Mouse (Mus musculus): Measurements from ENCODE around the gene Prox1. TPM values are rescaled to one million over a fixed set of nuclear protein-coding genes. Genes with fewer than 3 reads are reported as not detected.

Gene Prox1
- total RNA-seq, 1 experiment = 0.18 TPM

DNA sequence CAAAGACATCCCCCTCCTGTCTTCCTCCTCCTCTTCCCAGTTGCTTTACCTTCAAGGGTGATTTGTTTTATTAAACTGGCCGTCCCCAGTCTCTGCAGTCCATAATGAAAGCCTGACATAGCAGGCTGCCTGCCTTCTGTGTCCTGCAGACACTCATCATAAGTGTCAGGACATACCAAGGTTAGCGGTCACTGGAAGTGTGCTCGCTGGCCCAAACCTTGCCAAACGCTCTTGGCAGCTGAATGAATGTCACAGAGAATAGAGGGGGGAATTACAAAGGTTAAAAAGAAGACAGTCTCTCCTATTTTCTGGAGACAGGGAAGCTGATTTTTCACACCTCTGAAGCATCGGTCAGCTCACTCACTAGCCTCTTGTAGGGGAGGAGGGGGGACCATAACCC, 42.6 kb downstream of the Prox1 start:
- H3K9me3 ChIP-seq (ENCODE audit: control insufficient read depth, insufficient read depth, low read depth, low read length) = no peaks in the 10 kb centered on the region
- H3K4me1 ChIP-seq (ENCODE audit: control insufficient read depth in 2 of 2, insufficient read depth in 2 of 2, low read length in 2 of 2, poor library complexity in 1 of 2) = peaks cover 0 to 4% of the 10 kb centered on the region in 2 experiments; a peak in 1 of 4 replicates
- H3K4me3 ChIP-seq (ENCODE audit: insufficient read depth in 1 of 2, low read depth in 1 of 2, low read length in 2 of 2, poor library complexity in 1 of 2, severe bottlenecking in 1 of 2) = no peak overlapping the region
- DNase-seq (ENCODE audit: low read depth, low spot score) = no peak
- no peaks in the 10 kb centered on the region for H3K36me3 ChIP-seq (ENCODE audit: control insufficient read depth, insufficient read depth, low read length, poor library complexity, severe bottlenecking)
- in situ Hi-C loops (cut with MboI; ENCODE audit: low sequenced_read_pairs in 2 of 2, unreplicated experiment in 2 of 2) = no loop called here
- TF ChIP-seq HCFC1 (IDR thresholded peaks at IDR 0.05; ENCODE audit: borderline replicate concordance, insufficient read depth, low read length) = no peak
- TF ChIP-seq MAFK (IDR thresholded peaks at IDR 0.05; ENCODE audit: insufficient read depth, low read depth, low read length) = no peak
- TF ChIP-seq CHD2 (IDR thresholded peaks at IDR 0.05; ENCODE audit: low read depth, low read length) = no peak
- no peak for TF ChIP-seq ZNF384 (IDR thresholded peaks at IDR 0.05; ENCODE audit: low read depth, low read length)
- TF ChIP-seq ZC3H11A (IDR thresholded peaks at IDR 0.05; ENCODE audit: borderline replicate concordance, low read depth, low read length) = no peak
- no peak overlapping the region for H3K9ac ChIP-seq (ENCODE audit: insufficient read depth, low read depth, low read length, poor library complexity, severe bottlenecking)
- H3K27ac ChIP-seq (ENCODE audit: insufficient read depth, low read depth, low read length, poor library complexity, severe bottlenecking) = no peak overlapping the region; the same call in 1 of the 2 replicates

DNA sequence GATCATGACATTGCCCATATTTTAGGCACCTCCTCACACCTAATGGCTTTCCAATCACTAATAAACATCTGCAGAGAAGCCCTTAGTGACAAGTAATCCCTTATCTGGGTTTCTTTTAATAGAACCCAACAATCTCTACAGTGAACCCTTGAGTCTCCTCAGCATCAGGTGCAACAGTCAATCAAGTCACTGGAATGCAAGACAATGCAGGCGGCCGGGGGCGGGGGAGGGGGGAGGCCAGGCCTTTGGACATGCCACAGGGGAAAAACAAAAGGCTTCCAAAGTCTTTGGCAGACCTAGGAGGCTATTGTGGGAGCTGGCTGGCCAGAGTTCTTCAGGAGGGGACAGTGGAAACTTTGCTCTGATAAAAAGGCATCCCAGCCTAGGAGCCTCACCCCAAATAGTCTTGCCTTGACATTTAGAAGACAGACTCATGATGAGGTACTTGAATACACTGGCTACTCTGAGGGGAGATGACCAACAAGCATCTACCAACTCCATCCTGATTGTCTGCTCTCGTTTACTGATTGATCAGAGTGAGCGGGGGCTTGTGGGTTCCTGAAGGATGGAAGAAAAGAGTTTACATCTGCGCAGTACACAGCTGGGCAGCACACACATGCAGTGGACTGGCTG, 43.2 kb downstream of the Prox1 start:
- no peaks in the 10 kb centered on the region for H3K9me3 ChIP-seq (ENCODE audit: control insufficient read depth, insufficient read depth, low read depth, low read length)
- H3K4me3 ChIP-seq (ENCODE audit: insufficient read depth in 1 of 2, low read depth in 1 of 2, low read length in 2 of 2, poor library complexity in 1 of 2, severe bottlenecking in 1 of 2) = no peak overlapping the region
- H3K27ac ChIP-seq (ENCODE audit: insufficient read depth, low read depth, low read length, poor library complexity, severe bottlenecking) = no peak overlapping the region
- H3K4me1 ChIP-seq (ENCODE audit: control insufficient read depth in 2 of 2, insufficient read depth in 2 of 2, low read length in 2 of 2, poor library complexity in 1 of 2) = peaks cover 0 to 4% of the 10 kb centered on the region in 2 experiments; a peak in 1 of 4 replicates
- in situ Hi-C loops (cut with MboI; ENCODE audit: low sequenced_read_pairs in 2 of 2, unreplicated experiment in 2 of 2) = no loop called here
- no peaks in the 10 kb centered on the region for H3K36me3 ChIP-seq (ENCODE audit: control insufficient read depth, insufficient read depth, low read length, poor library complexity, severe bottlenecking)
- DNase-seq (ENCODE audit: low read depth, low spot score) = no peak
- H3K9ac ChIP-seq (ENCODE audit: insufficient read depth, low read depth, low read length, poor library complexity, severe bottlenecking) = no peak overlapping the region
- TF ChIP-seq ZC3H11A (IDR thresholded peaks at IDR 0.05; ENCODE audit: borderline replicate concordance, low read depth, low read length) (no peak), MAFK (IDR thresholded peaks at IDR 0.05; ENCODE audit: insufficient read depth, low read depth, low read length) (no peak), ZNF384 (IDR thresholded peaks at IDR 0.05; ENCODE audit: low read depth, low read length) (no peak), CHD2 (IDR thresholded peaks at IDR 0.05; ENCODE audit: low read depth, low read length) (no peak), HCFC1 (IDR thresholded peaks at IDR 0.05; ENCODE audit: borderline replicate concordance, insufficient read depth, low read length) (no peak)

DNA sequence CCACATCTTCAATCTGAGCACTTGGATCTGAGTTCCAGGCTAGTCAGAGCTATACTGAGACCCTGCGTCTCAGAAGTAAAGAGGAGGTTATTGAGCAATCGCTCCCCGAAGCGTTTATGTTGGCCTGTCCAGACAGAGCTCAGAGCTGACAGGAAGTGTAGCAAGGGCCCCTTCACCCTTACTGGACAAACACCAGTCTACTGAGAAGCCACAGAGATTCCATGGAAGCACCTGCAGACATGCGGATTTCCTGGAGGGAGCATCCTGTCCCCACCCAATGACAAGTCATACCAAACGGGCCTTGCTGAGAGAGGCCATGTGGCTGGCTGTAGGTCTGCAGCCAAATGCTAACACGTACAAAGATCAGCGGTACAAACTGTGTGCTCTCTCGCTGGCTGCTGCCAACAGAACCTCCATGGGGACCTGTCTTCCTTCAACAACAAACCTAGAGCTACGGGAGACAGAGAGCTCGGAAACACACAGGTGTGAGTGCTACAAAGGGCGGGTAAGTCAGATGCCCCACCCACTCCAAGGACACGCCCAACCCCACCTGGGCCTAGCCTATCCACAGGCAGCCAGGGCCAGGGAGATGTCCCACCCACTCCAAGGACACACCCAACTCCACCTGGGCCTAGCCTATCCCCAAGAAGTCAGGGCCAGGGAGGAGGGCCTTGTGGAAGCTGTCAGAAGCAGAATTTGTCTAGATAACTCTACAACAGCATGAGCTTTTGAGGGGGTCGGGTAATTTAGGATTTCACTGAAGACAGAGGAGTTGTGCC, 45.4 kb downstream of the Prox1 start:
- peaks cover 0 to 2% of the 10 kb centered on the region in 2 experiments; a peak in 1 of 4 replicates for H3K4me1 ChIP-seq (ENCODE audit: control insufficient read depth in 2 of 2, insufficient read depth in 2 of 2, low read length in 2 of 2, poor library complexity in 1 of 2)
- H3K9me3 ChIP-seq (ENCODE audit: control insufficient read depth, insufficient read depth, low read depth, low read length) = no peaks in the 10 kb centered on the region
- in situ Hi-C loops (cut with MboI; ENCODE audit: low sequenced_read_pairs in 2 of 2, unreplicated experiment in 2 of 2) = no loop called here
- no peak overlapping the region for H3K4me3 ChIP-seq (ENCODE audit: insufficient read depth in 1 of 2, low read depth in 1 of 2, low read length in 2 of 2, poor library complexity in 1 of 2, severe bottlenecking in 1 of 2)
- TF ChIP-seq ZNF384 (IDR thresholded peaks at IDR 0.05; ENCODE audit: low read depth, low read length) (no peak), HCFC1 (IDR thresholded peaks at IDR 0.05; ENCODE audit: borderline replicate concordance, insufficient read depth, low read length) (no peak), ZC3H11A (IDR thresholded peaks at IDR 0.05; ENCODE audit: borderline replicate concordance, low read depth, low read length) (no peak), CHD2 (IDR thresholded peaks at IDR 0.05; ENCODE audit: low read depth, low read length) (no peak), MAFK (IDR thresholded peaks at IDR 0.05; ENCODE audit: insufficient read depth, low read depth, low read length) (no peak)
- no peaks in the 10 kb centered on the region for H3K36me3 ChIP-seq (ENCODE audit: control insufficient read depth, insufficient read depth, low read length, poor library complexity, severe bottlenecking)
- DNase-seq (ENCODE audit: low read depth, low spot score) = no peak
- no peak overlapping the region for H3K9ac ChIP-seq (ENCODE audit: insufficient read depth, low read depth, low read length, poor library complexity, severe bottlenecking)
- no peak overlapping the region for H3K27ac ChIP-seq (ENCODE audit: insufficient read depth, low read depth, low read length, poor library complexity, severe bottlenecking)

DNA sequence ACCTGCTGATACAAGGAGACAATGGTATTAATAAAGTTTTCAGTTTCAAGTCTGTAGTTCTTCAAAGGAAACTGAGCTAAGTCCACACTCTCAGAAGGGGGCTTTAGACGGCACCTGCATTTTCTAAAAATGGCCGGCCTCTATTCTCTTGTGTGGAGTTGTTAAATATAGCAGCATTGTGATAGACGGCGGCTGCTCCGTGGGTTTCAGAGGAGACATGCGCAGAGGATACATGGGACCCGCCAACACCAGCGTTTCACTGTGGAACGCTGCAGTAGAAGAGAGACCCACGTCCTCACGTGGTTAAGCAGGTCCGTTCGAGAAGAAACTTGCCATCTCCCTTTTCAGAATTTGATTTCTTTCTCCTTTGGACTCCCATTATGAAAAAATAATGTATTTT, 47.1 kb downstream of the Prox1 start:
- Histone ChIP-seq H3K27ac (ENCODE audit: insufficient read depth, low read depth, low read length, poor library complexity, severe bottlenecking) (no peak overlapping the region), H3K4me3 (ENCODE audit: insufficient read depth in 1 of 2, low read depth in 1 of 2, low read length in 2 of 2, poor library complexity in 1 of 2, severe bottlenecking in 1 of 2) (no peak overlapping the region), H3K9me3 (ENCODE audit: control insufficient read depth, insufficient read depth, low read depth, low read length) (no peaks in the 10 kb centered on the region), H3K9ac (ENCODE audit: insufficient read depth, low read depth, low read length, poor library complexity, severe bottlenecking) (no peak overlapping the region), H3K36me3 (ENCODE audit: control insufficient read depth, insufficient read depth, low read length, poor library complexity, severe bottlenecking) (no peaks in the 10 kb centered on the region), H3K4me1 (ENCODE audit: control insufficient read depth in 2 of 2, insufficient read depth in 2 of 2, low read length in 2 of 2, poor library complexity in 1 of 2) (peaks cover 0 to 2% of the 10 kb centered on the region in 2 experiments; a peak in 1 of 4 replicates)
- in situ Hi-C loops (cut with MboI; ENCODE audit: low sequenced_read_pairs in 2 of 2, unreplicated experiment in 2 of 2) = no loop called here
- TF ChIP-seq HCFC1 (IDR thresholded peaks at IDR 0.05; ENCODE audit: borderline replicate concordance, insufficient read depth, low read length) (no peak), ZC3H11A (IDR thresholded peaks at IDR 0.05; ENCODE audit: borderline replicate concordance, low read depth, low read length) (no peak), CHD2 (IDR thresholded peaks at IDR 0.05; ENCODE audit: low read depth, low read length) (no peak), MAFK (IDR thresholded peaks at IDR 0.05; ENCODE audit: insufficient read depth, low read depth, low read length) (no peak), ZNF384 (IDR thresholded peaks at IDR 0.05; ENCODE audit: low read depth, low read length) (no peak)
- DNase-seq (ENCODE audit: low read depth, low spot score) = no peak
